Mouse (Mus musculus) intestine, postnatal 0 days (tissue): ENCODE data around the gene Fzd9. TPM values are rescaled to one million over a fixed set of nuclear protein-coding genes. Genes with fewer than 3 reads are reported as not detected.

ENCODE experiments used
- ATAC-seq: fragments of 200-750 bp; cut with Nextera tagmentation; 2 replicates; pipeline ENCODE4 v1.8.0; 2017; ENCODE audit warnings: mild to moderate bottlenecking, moderate TSS enrichment, moderate library complexity
- H3K27ac ChIP-seq: fragments of 300-500 bp; sonication (generic); 2 replicates; pipeline ENCODE4 v1.5.1; 2014; ENCODE audit warnings: mild to moderate bottlenecking, low read depth, low read length, moderate library complexity
- H3K27me3 ChIP-seq: fragments of 300-500 bp; sonication (generic); replicated peaks from 2 replicates; pipeline ENCODE4 v1.6.1; 2014; ENCODE audit warnings: low read length, mixed read lengths; ENCODE audit not compliant: control insufficient read depth, insufficient read depth
- H3K36me3 ChIP-seq: fragments of 300-500 bp; sonication (generic); 2 replicates; pipeline ENCODE4 v1.6.1; 2014; ENCODE audit warnings: mild to moderate bottlenecking, moderate library complexity; ENCODE audit not compliant: control insufficient read depth, insufficient read depth
- H3K4me1 ChIP-seq: fragments of 300-500 bp; sonication (generic); replicated peaks from 2 replicates; pipeline ENCODE4 v1.6.1; 2014; ENCODE audit warnings: antibody characterized with exemption, low read length, mixed read lengths; ENCODE audit not compliant: control insufficient read depth, insufficient read depth
- H3K4me2 ChIP-seq: fragments of 300-500 bp; sonication (generic); replicated peaks from 2 replicates; pipeline ENCODE4 v1.6.1; 2014; ENCODE audit warnings: low read depth, mild to moderate bottlenecking, moderate library complexity
- H3K4me3 ChIP-seq: fragments of 300-500 bp; sonication (generic); 2 replicates; pipeline ENCODE4 v1.5.1; 2014; ENCODE audit warnings: low read depth, low read length
- H3K9ac ChIP-seq: fragments of 300-500 bp; sonication (generic); 2 replicates; pipeline ENCODE4 v1.6.1; 2014; ENCODE audit warnings: mild to moderate bottlenecking, low read depth, low read length
- H3K9me3 ChIP-seq: fragments of 300-500 bp; sonication (generic); 2 replicates; pipeline ENCODE4 v1.6.1; 2016; ENCODE audit warnings: mixed run types; ENCODE audit not compliant: control insufficient read depth
- CTCF ChIP-seq: sonication (generic); IDR thresholded peaks from 2 replicates; pipeline ENCODE4 v1.5.1; 2016; ENCODE audit warnings: low read depth, mild to moderate bottlenecking, control low read depth, antibody characterized with exemption, moderate library complexity
- WGBS: fragments of 180-500 bp; shearing (Covaris S2); extraction: QIAGEN DNeasy Blood & Tissue Kit; methylation state at CpG from one replicate; pipeline ENCODE4 v1.1.7; 2014; 5-methylcytosine and 5-hydroxymethylcytosine counted together
- polyA plus RNA-seq: library from polyadenylated mRNA; unstranded; fragments of >200 nt; fragmentation: Nextera tagmentation; extraction: Ambion mirVana; gene quantifications from 2 replicates; pipeline ENCODE4 v1.2.1, GENCODE M21; 2015

The Fzd9 gene
- polyA plus RNA-seq, 1 experiment from 2014 or later: 0.07 TPM

DNA sequence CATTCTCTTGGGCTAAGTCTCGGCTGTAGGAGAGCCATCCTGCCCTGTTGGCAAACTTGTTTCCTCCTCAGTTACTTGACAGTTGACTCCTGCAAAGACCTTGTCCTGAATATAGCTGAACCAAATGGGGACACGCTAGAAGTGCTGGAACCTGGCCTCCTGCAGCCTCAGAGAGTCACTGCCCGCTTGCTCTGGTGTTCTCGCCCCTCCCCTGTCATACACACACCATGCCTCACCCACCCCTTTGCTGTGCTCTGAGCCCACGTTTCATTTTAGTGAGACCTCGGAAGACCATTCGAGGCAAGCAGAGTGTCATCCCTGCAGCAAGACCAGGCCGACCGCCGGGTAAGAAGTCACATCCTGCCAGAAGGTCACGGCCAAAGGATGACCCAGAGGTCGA lies 8.9 kb downstream of the Fzd9 start:
- Histone ChIP-seq H3K27me3 (no peaks in the 10 kb centered on the region), H3K9me3 (no peaks in the 10 kb centered on the region), H3K27ac (no peak overlapping the region), H3K9ac (no peak overlapping the region), H3K4me3 (no peak overlapping the region), H3K4me1 (no peaks in the 10 kb centered on the region), H3K4me2 (no peak overlapping the region), H3K36me3 (peaks cover 88% of the 10 kb centered on the region)
- TF ChIP-seq CTCF: no peak
- ATAC-seq: no peak
- WGBS: 83% methylated on average over 12 of the region's 12 CpGs

DNA sequence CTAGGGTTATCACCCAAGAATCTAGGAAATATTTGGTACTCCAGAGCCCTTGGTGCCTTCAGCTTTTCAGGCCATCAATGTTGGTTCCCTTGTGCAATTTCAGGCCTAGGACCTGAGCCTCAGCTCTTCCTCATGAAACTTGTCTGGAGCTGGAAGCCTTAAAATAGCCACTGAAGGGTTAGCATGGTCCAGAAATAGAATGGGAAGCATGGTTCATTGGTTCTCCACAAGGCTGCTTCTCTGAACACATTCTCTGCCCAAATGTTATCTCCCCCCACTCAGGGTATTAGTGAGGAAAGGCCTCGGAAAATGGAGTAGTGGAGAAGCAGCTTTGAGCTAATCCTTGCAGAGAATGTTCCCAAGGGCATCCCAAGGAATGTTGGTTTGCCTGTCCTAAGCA lies 9.6 kb downstream of the Fzd9 start:
- no peak for TF ChIP-seq CTCF
- H3K36me3 ChIP-seq: peaks cover 95% of the 10 kb centered on the region
- no peak overlapping the region for H3K9ac ChIP-seq
- H3K27me3 ChIP-seq: no peaks in the 10 kb centered on the region
- H3K27ac ChIP-seq: no peak overlapping the region; the same call in 1 of the 2 replicates
- no peak overlapping the region for H3K4me3 ChIP-seq
- no peaks in the 10 kb centered on the region for H3K4me1 ChIP-seq
- H3K9me3 ChIP-seq: no peaks in the 10 kb centered on the region
- no peak for ATAC-seq
- 88% methylated on average over 1 of the region's 1 CpGs for WGBS
- no peak overlapping the region for H3K4me2 ChIP-seq

DNA sequence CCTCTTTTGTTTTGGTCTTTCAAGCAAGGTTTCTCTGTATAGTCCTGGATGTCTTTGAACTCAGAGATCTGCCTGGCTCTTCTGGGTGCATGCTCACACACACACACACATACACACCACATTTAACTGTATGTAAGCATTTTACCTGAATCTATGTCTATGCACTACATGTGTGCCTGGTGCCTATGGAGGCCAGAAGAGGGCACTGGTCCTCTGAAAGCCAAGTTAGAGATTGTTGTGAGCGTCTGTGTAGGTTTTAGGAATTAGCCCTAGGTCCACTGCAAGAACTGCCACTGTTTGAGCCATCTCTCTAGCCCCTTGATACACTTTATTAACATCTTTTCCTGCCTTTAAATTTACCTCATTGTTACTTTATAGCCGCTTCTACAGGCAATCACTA lies 12.2 kb downstream of the Fzd9 start:
- Histone ChIP-seq H3K27me3 (no peaks in the 10 kb centered on the region), H3K36me3 (peaks cover 94% of the 10 kb centered on the region), H3K9me3 (no peaks in the 10 kb centered on the region), H3K4me1 (no peaks in the 10 kb centered on the region), H3K4me3 (no peak overlapping the region), H3K27ac (no peak overlapping the region), H3K9ac (no peak overlapping the region), H3K4me2 (no peak overlapping the region)
- WGBS: 89% methylated on average over 2 of the region's 2 CpGs
- peak; percentile 50 for TF ChIP-seq CTCF
- no peak for ATAC-seq

DNA sequence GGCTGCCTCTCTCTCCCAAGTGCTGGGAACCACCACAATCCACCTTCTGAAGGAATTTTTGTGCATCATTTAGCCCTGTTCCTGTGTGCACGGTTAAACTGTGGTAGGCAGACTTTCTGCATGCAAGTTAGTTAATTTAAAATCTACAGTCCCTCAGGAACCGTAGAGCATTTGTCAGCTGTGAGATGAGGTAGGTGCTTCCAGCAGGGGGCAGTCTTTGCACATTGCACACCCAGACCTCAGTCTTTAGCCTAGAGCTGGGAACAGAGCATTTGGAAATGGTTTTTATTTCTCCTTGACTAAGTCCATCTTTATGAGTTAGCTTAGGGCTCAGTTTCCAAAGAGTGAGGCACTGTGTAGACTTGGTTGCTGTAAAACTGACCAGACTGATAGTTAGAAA lies 14.5 kb downstream of the Fzd9 start:
- Histone ChIP-seq H3K36me3 (peaks cover 90% of the 10 kb centered on the region), H3K9me3 (no peaks in the 10 kb centered on the region), H3K27me3 (no peaks in the 10 kb centered on the region), H3K9ac (no peak overlapping the region), H3K4me1 (no peaks in the 10 kb centered on the region), H3K4me2 (no peak overlapping the region), H3K4me3 (no peak overlapping the region), H3K27ac (no peak overlapping the region)
- 31% methylated on average over 2 of the region's 2 CpGs for WGBS
- TF ChIP-seq CTCF: peak; percentile 91
- no peak for ATAC-seq

DNA sequence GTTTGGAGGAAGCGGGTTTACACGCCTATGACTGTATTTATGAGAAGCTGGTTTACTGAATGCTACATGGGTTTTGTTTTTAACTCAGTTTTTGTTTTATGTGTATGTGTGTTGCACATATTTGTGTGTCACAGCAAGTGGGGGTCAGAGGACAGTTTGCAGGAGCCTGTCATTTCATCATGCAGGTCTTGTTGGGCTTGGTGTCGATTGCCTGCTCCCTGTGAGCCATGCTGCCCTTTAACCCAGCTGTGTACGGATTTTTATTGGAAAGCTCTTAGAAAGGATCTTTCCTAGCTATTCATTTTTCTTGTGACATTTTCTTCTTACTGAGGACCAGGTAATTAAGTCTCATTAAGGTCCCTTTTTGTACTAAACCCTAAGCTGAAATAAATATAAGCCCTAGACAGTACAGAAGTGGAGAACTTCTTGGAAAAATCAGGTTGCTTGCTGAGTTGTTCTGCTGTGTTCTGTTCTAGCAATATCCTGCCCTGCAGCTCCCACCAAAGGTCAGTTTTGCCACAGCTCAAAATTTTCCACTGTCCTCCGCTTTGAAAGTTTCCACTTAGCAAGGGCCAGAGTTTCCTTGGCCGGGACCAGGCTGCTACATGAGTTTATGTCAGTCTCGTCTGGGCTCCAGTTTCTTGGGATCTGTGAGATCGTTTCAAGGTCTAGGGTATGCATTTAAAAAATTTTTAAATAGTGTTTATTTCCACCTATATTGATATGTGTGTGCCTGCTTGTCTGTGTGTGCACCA lies 17.7 kb downstream of the Fzd9 start:
- no peak for TF ChIP-seq CTCF

DNA sequence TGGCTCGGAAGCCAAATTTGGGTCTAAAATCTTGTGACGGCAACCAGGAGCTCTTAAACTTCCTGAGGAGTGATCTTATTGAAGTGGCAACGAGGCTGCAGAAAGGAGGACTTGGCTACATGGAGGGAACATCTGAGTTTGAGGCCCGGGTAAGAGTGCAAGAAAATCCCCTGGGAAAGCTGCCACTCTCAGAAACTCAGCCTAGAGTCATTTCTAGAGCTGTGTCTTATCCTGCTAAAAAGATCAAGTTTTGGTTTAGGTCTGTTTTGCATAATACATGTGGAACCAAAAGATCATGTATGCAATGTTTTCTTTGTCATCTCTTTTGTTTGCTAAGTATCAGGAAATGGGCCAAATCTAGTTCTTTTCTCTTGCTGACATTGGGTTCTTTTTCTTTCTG lies 20.8 kb downstream of the Fzd9 start:
- H3K27me3 ChIP-seq: no peaks in the 10 kb centered on the region
- peaks cover 79% of the 10 kb centered on the region for H3K36me3 ChIP-seq
- 87% methylated on average over 4 of the region's 4 CpGs for WGBS
- no peaks in the 10 kb centered on the region for H3K9me3 ChIP-seq
- H3K4me2 ChIP-seq: no peak overlapping the region
- no peak overlapping the region for H3K9ac ChIP-seq
- H3K4me3 ChIP-seq: no peak overlapping the region
- no peak for TF ChIP-seq CTCF
- no peak overlapping the region for H3K27ac ChIP-seq
- ATAC-seq: no peak
- H3K4me1 ChIP-seq: no peaks in the 10 kb centered on the region

More for the DNA sequence above, 17.7 kb downstream of the Fzd9 start:
- H3K27ac ChIP-seq: no peak overlapping the region
- H3K4me1 ChIP-seq: no peaks in the 10 kb centered on the region
- H3K4me2 ChIP-seq: no peak overlapping the region
- no peak for ATAC-seq
- no peak overlapping the region for H3K9ac ChIP-seq
- peaks cover 85% of the 10 kb centered on the region for H3K36me3 ChIP-seq
- H3K4me3 ChIP-seq: no peak overlapping the region
- H3K27me3 ChIP-seq: no peaks in the 10 kb centered on the region
- no peaks in the 10 kb centered on the region for H3K9me3 ChIP-seq
- 87% methylated on average over 8 of the region's 8 CpGs for WGBS
